Mouse (Mus musculus) liver, embryonic 14.5 days (tissue): ENCODE measurements around the gene Gm44511. TPM values are rescaled to one million over a fixed set of nuclear protein-coding genes. Genes with fewer than 3 reads are reported as not detected.

Source experiments
- ATAC-seq: fragments of 200-750 bp; cut with Nextera tagmentation; 2 replicates; pipeline ENCODE4 v1.8.0; 2017; ENCODE audit warnings: moderate number of reproducible peaks, mild to moderate bottlenecking, moderate library complexity; ENCODE audit not compliant: insufficient read depth
- DNase-seq, 3 experiments: peaks; one replicate each; pipeline ENCODE4 v3.0.0-alpha.2; 2012 to 2013; ENCODE audit warnings: low read depth in 3 of 3, low spot score in 3 of 3
- H3K27ac ChIP-seq: fragments of 300-500 bp; sonication (generic); 2 replicates; pipeline ENCODE4 v1.5.1; 2014; ENCODE audit warnings: moderate library complexity, mild to moderate bottlenecking, control low read depth, inconsistent platforms
- H3K27me3 ChIP-seq: fragments of 300-500 bp; sonication (generic); 2 replicates; pipeline ENCODE4 v1.6.1; 2014; ENCODE audit warnings: mild to moderate bottlenecking, low read length, moderate library complexity; ENCODE audit not compliant: control insufficient read depth, insufficient read depth
- H3K36me3 ChIP-seq: fragments of 300-500 bp; sonication (generic); replicated peaks from 2 replicates; pipeline ENCODE4 v1.6.1; 2014; ENCODE audit warnings: low read depth; ENCODE audit not compliant: control insufficient read depth, insufficient read depth
- H3K4me1 ChIP-seq, 2 experiments: fragments of 200-500 bp in 1 of 2; fragments of 300-500 bp in 1 of 2; sonication (generic) in 1 of 2; replicated peaks; 2 replicates each; pipeline ENCODE4 v1.6.1; 2012 to 2014; ENCODE audit warnings: antibody characterized with exemption in 1 of 2, inconsistent platforms in 1 of 2, low read length in 1 of 2; ENCODE audit not compliant: control insufficient read depth in 2 of 2, insufficient read depth in 2 of 2
- H3K4me2 ChIP-seq: fragments of 300-500 bp; sonication (generic); 2 replicates; pipeline ENCODE4 v1.6.1; 2014; ENCODE audit warnings: low read depth, mild to moderate bottlenecking, control low read depth, moderate library complexity
- H3K4me3 ChIP-seq, 2 experiments: fragments of 200-500 bp in 1 of 2; fragments of 300-500 bp in 1 of 2; sonication (generic) in 1 of 2; 2 replicates each; pipeline ENCODE4 v1.5.1; 2012 to 2014; ENCODE audit warnings: low read depth in 2 of 2, low read length in 2 of 2, mild to moderate bottlenecking in 2 of 2, control low read depth in 1 of 2, inconsistent platforms in 1 of 2, moderate library complexity in 1 of 2; ENCODE audit not compliant: insufficient read depth in 1 of 2
- H3K9ac ChIP-seq: fragments of 300-500 bp; sonication (generic); replicated peaks from 2 replicates; pipeline ENCODE4 v1.6.1; 2014; ENCODE audit warnings: mild to moderate bottlenecking, control low read depth, moderate library complexity
- H3K9me3 ChIP-seq: fragments of 300-500 bp; sonication (generic); 2 replicates; pipeline ENCODE4 v1.6.1; 2016; ENCODE audit warnings: low read length, mixed read lengths; ENCODE audit not compliant: control insufficient read depth
- CTCF ChIP-seq: IDR thresholded peaks from 2 replicates; pipeline ENCODE4 v1.5.1; 2016; ENCODE audit warnings: antibody characterized with exemption, low read depth, control low read depth
- EP300 ChIP-seq: IDR thresholded peaks from 2 replicates; pipeline ENCODE4 v1.6.1; 2016; ENCODE audit warnings: antibody characterized with exemption, low read depth
- WGBS: fragments of 180-500 bp; shearing (Covaris S2); extraction: QIAGEN DNeasy Blood & Tissue Kit; methylation state at CpG from one replicate; pipeline ENCODE4 v1.1.7; 2014; ENCODE audit not compliant: insufficient replicate concordance; 5-methylcytosine and 5-hydroxymethylcytosine counted together
- polyA plus RNA-seq, 2 experiments: library from polyadenylated mRNA; depleted of rRNA in 1 of 2; stranded (reverse) in 1 of 2; unstranded in 1 of 2; fragments of >200 nt; fragmentation: Nextera tagmentation in 1 of 2; extraction: Ambion mirVana in 1 of 2; gene quantifications; 2 replicates each; pipeline versions ENCODE4 v1.2.1 to v1.2.3; 2012 to 2014

The Gm44511 gene
- polyA plus RNA-seq, 2 experiments, result not detected

- Histone ChIP-seq H3K36me3 (no peaks in the 10 kb centered on the region), H3K27ac (no peak overlapping the region), H3K4me1 (peaks cover 3 to 21% of the 10 kb centered on the region in 2 experiments), H3K9me3 (no peaks in the 10 kb centered on the region), H3K4me3 (no peak overlapping the region), H3K27me3 (no peaks in the 10 kb centered on the region), H3K4me2 (no peak overlapping the region; the same call in none of the 2 replicates), H3K9ac (no peak overlapping the region)
- no peak for DNase-seq
- no peak for TF ChIP-seq EP300
- no peak for TF ChIP-seq CTCF
- no peak for ATAC-seq
- 71% methylated on average over 5 of the region's 5 CpGs for WGBS
Observed at GRCm38 (mm10) chr6:128844586-128845080, 18.5 kb upstream of the Gm44511 start.

- ATAC-seq (no peak), DNase-seq (no peak)
- Histone ChIP-seq H3K4me2 (peak overlapping the region; percentile 81), H3K9me3 (no peaks in the 10 kb centered on the region), H3K4me3 (peak overlapping the region in 1 of 2 experiments; percentile 75; a peak in 1 of 4 replicates), H3K27me3 (no peaks in the 10 kb centered on the region), H3K4me1 (peaks cover 3 to 21% of the 10 kb centered on the region in 2 experiments), H3K36me3 (no peaks in the 10 kb centered on the region), H3K9ac (no peak overlapping the region), H3K27ac (no peak overlapping the region)
- TF ChIP-seq EP300 (no peak), CTCF (no peak)
- 41% methylated on average over 8 of the region's 8 CpGs for WGBS
Observed at GRCm38 (mm10) chr6:128844131-128844530, 18.0 kb upstream of the Gm44511 start.

- H3K27ac ChIP-seq, result peak overlapping the region; percentile 23
- no peaks in the 10 kb centered on the region for H3K9me3 ChIP-seq
- peaks cover 3 to 21% of the 10 kb centered on the region in 2 experiments for H3K4me1 ChIP-seq
- peak overlapping the region; percentile 75 to 86 for H3K4me3 ChIP-seq
- no peak for TF ChIP-seq EP300
- under 1% methylated on average over 22 of the region's 22 CpGs for WGBS
- H3K27me3 ChIP-seq, result no peaks in the 10 kb centered on the region
- DNase-seq (no peak), ATAC-seq (no peak)
- H3K36me3 ChIP-seq, result no peaks in the 10 kb centered on the region
- peak overlapping the region; percentile 53 for H3K9ac ChIP-seq
- H3K4me2 ChIP-seq, result peak overlapping the region; percentile 81
Observed at GRCm38 (mm10) chr6:128843479-128843992, 17.4 kb upstream of the Gm44511 start.

- Histone ChIP-seq H3K36me3 (no peaks in the 10 kb centered on the region), H3K27ac (peak overlapping the region; percentile 23; the same call in 1 of the 2 replicates), H3K9me3 (no peaks in the 10 kb centered on the region), H3K4me3 (peak overlapping the region; percentile 75 to 86), H3K9ac (peak overlapping the region; percentile 75), H3K27me3 (no peaks in the 10 kb centered on the region), H3K4me1 (peaks cover 3 to 21% of the 10 kb centered on the region in 2 experiments), H3K4me2 (peak overlapping the region; percentile 81)
- ATAC-seq, result peak; percentile 67
- DNase-seq, result peak; percentile 78 to 82 (median 78)
- TF ChIP-seq CTCF (no peak), EP300 (no peak)
- under 1% methylated on average over 43 of the region's 44 CpGs for WGBS
Observed at GRCm38 (mm10) chr6:128842945-128843478, 16.9 kb upstream of the Gm44511 start.

GRCm38 (mm10) chr6:128842356-128842944, 16.3 kb upstream of the Gm44511 start:
- no peak for TF ChIP-seq EP300
- no peak for TF ChIP-seq CTCF
- ATAC-seq (no peak), DNase-seq (no peak)
- H3K27ac ChIP-seq, result no peak overlapping the region
- peak overlapping the region; percentile 75 for H3K9ac ChIP-seq
- H3K27me3 ChIP-seq, result no peaks in the 10 kb centered on the region
- peaks cover 3 to 24% of the 10 kb centered on the region in 2 experiments for H3K4me1 ChIP-seq
- peak overlapping the region; percentile 75 to 86 for H3K4me3 ChIP-seq
- no peaks in the 10 kb centered on the region for H3K9me3 ChIP-seq
- 2% methylated on average over 20 of the region's 20 CpGs for WGBS
- no peaks in the 10 kb centered on the region for H3K36me3 ChIP-seq
- peak overlapping the region; percentile 81 for H3K4me2 ChIP-seq
